Mouse (Mus musculus) kidney, embryonic 14.5 days (tissue): Measurements from ENCODE around the gene Zzz3. TPM values are rescaled to one million over a fixed set of nuclear protein-coding genes. Genes with fewer than 3 reads are reported as not detected.

Experiments
- ATAC-seq: fragments of 200-750 bp; cut with Nextera tagmentation; 2 replicates; pipeline ENCODE4 v1.8.0; 2017; ENCODE audit warnings: moderate number of reproducible peaks, mild to moderate bottlenecking, moderate TSS enrichment, moderate library complexity; ENCODE audit not compliant: low FRiP score, low TSS enrichment
- H3K27ac ChIP-seq: fragments of 300-500 bp; sonication (generic); 2 replicates; pipeline ENCODE4 v1.5.1; 2014; ENCODE audit warnings: low read depth, mild to moderate bottlenecking, low read length, moderate library complexity, mixed read lengths
- H3K27me3 ChIP-seq: fragments of 300-500 bp; sonication (generic); 2 replicates; pipeline ENCODE4 v1.6.1; 2014; ENCODE audit warnings: mild to moderate bottlenecking, low read length; ENCODE audit not compliant: control insufficient read depth, insufficient read depth
- H3K36me3 ChIP-seq: fragments of 300-500 bp; sonication (generic); 2 replicates; pipeline ENCODE4 v1.6.1; 2014; ENCODE audit warnings: low read length, mixed read lengths; ENCODE audit not compliant: control insufficient read depth, insufficient read depth
- H3K4me1 ChIP-seq: fragments of 300-500 bp; sonication (generic); 2 replicates; pipeline ENCODE4 v1.6.1; 2014; ENCODE audit warnings: low read length, mixed read lengths; ENCODE audit not compliant: control insufficient read depth, insufficient read depth
- H3K4me2 ChIP-seq: fragments of 300-500 bp; sonication (generic); replicated peaks from 2 replicates; pipeline ENCODE4 v1.6.1; 2014; ENCODE audit warnings: low read depth, mild to moderate bottlenecking, low read length
- H3K4me3 ChIP-seq: fragments of 300-500 bp; sonication (generic); 2 replicates; pipeline ENCODE4 v1.5.1; 2014; ENCODE audit warnings: mild to moderate bottlenecking, low read length
- H3K9ac ChIP-seq: fragments of 300-500 bp; sonication (generic); 2 replicates; pipeline ENCODE4 v1.6.1; 2014; ENCODE audit warnings: low read depth, mild to moderate bottlenecking, low read length, moderate library complexity
- H3K9me3 ChIP-seq: fragments of 300-500 bp; sonication (generic); 2 replicates; pipeline ENCODE4 v1.6.1; 2016; ENCODE audit warnings: low read length; ENCODE audit not compliant: control insufficient read depth
- WGBS: fragments of 180-500 bp; shearing (Covaris S2); extraction: QIAGEN DNeasy Blood & Tissue Kit; methylation state at CpG from one replicate; pipeline ENCODE4 v1.1.7; 2014; 5-methylcytosine and 5-hydroxymethylcytosine counted together
- polyA plus RNA-seq: library from polyadenylated mRNA; unstranded; fragments of >200 nt; fragmentation: Nextera tagmentation; extraction: Ambion mirVana; gene quantifications from 2 replicates; pipeline ENCODE4 v1.2.1, GENCODE M21; 2014

Zzz3 gene
- polyA plus RNA-seq, 1 experiment from 2014 or later = 70.8 TPM

DNA sequence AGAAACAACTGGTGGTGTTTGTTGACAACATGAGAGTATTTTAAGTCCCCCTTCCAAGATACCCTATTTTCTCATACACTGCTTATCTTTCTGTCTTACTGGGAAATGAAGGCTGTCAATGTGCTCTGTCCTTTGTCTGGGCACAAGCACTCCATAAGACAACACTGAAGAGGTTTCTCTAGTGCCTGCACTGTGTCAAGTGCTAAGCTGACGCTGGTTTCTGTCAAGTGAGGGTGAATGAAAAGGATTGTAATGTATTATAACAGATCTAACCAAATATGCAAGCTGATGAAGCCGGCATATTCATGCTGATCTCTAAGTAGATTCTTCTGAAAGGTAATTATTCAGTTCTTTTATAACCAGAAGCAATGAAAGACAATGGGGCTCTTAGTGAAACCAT is 98.5 kb downstream of the Zzz3 start:
- Histone ChIP-seq H3K36me3 (no peaks in the 10 kb centered on the region), H3K4me3 (no peak overlapping the region), H3K4me2 (no peak overlapping the region), H3K27me3 (no peaks in the 10 kb centered on the region), H3K9ac (no peak overlapping the region), H3K9me3 (no peaks in the 10 kb centered on the region), H3K27ac (no peak overlapping the region), H3K4me1 (peaks cover 7% of the 10 kb centered on the region; the same call in 1 of the 2 replicates)
- WGBS = 89% methylated on average over 2 of the region's 2 CpGs
- no peak for ATAC-seq

DNA sequence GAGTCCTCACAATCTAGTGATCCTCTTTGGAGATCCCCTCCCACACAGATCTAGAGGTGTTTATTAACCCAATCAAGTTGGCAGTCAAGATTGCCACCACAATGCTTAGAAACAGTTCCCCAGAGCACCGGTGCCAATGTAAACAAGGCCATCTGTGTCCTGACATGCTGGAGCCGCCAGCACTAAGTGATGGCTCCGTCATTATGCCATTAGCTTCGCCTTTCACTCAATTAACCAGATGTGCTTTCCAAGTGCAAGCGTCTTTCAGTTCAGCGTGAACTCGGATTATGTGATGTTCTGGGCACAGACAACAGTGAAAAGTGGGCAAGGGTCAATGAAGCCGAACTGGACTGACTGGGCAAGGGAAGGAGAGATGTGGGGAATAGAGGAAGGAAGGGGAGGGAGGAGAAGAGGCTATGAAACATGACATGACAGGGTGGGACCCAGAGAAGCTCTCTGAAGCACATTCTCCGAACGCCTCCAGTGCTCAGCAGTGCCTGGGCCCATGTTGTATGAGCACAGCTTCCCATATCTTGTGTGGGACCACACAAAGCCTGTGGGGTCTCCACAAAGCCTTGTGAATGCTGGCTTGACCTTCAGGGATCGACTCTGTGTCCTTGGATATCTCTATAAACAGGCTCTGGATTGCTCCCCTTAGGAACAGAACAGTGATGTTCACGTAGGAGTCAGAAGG is 99.5 kb downstream of the Zzz3 start:
- WGBS = 30% methylated on average over 12 of the region's 12 CpGs
- H3K27me3 ChIP-seq = no peaks in the 10 kb centered on the region
- H3K4me3 ChIP-seq = no peak overlapping the region
- H3K36me3 ChIP-seq = no peaks in the 10 kb centered on the region
- no peak overlapping the region for H3K27ac ChIP-seq
- ATAC-seq = no peak
- H3K9me3 ChIP-seq = no peaks in the 10 kb centered on the region
- H3K9ac ChIP-seq = no peak overlapping the region
- peaks cover 7% of the 10 kb centered on the region; the same call in 1 of the 2 replicates for H3K4me1 ChIP-seq
- no peak overlapping the region for H3K4me2 ChIP-seq

DNA sequence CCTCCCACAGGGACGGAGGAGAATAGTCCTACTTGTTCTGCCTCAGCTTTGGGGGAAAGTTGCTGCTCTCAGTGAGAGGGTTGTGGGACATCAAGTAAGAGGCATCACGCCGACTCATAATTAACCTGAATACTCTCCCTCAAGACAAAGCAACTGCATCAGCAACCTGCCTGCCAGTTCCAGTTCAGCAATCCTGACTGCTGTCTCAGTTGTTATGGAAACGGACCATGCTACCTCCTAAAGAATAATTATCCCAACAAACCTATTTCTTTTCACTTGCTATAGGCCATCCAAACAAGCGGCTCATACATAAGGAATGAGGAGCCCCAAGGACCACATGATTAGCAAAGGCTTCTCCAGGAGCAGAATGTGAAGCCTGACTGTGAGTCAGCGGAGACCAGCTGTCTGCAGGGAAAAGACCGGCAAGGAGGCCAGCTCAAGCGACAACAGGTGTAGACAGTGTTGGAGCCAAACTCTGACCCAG is 100.2 kb downstream of the Zzz3 start:
- Histone ChIP-seq H3K36me3 (no peaks in the 10 kb centered on the region), H3K9me3 (no peaks in the 10 kb centered on the region), H3K27ac (no peak overlapping the region), H3K4me2 (no peak overlapping the region), H3K27me3 (no peaks in the 10 kb centered on the region), H3K9ac (no peak overlapping the region), H3K4me1 (peaks cover 7% of the 10 kb centered on the region; the same call in 1 of the 2 replicates), H3K4me3 (no peak overlapping the region)
- 80% methylated on average over 8 of the region's 8 CpGs for WGBS
- no peak; the same call in 1 of the 2 replicates for ATAC-seq

DNA sequence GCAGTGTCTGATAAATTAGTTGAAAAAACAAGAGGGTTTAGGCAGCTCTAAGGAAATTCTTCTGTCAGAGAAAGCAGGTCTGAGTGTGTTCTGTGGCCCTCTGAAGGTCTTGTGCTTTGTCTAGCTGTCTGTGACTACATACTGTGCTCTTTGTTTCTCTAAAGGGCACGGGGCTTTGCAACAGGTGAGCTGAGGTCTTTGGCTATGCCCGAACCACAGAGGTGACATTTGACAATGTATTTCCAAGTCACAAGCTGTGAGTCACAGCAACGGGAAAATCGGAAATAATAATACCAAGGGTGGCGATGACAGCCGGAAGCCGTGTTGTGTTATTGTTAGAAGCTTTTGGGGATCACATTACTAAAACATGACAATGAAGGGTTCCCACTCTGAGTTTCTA is 101.8 kb downstream of the Zzz3 start:
- H3K4me1 ChIP-seq = peaks cover 7% of the 10 kb centered on the region; the same call in 1 of the 2 replicates
- H3K27me3 ChIP-seq = no peaks in the 10 kb centered on the region
- no peak for ATAC-seq
- no peaks in the 10 kb centered on the region for H3K36me3 ChIP-seq
- H3K4me2 ChIP-seq = no peak overlapping the region
- no peak overlapping the region for H3K4me3 ChIP-seq
- no peak overlapping the region for H3K9ac ChIP-seq
- no peak overlapping the region for H3K27ac ChIP-seq
- WGBS = 58% methylated on average over 7 of the region's 7 CpGs
- no peaks in the 10 kb centered on the region for H3K9me3 ChIP-seq

DNA sequence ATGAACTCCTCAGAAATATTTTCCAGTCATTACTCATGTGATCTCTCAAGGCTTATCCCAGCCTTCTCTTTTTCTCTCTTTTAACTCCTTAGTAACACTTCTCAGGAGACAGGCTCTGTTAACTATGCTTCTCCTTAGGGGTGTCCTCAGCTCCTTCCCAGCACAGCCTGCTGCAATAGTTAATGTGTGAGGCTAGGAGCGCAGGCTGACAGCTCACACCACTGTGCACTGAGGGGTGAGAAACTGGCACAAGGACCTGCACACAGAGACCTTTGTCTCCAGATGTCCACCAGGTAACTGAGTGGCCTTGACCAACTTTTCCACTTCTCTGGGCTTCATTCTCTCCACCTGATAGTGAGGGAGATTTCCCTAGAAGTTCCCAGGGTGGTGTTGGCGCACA is 102.6 kb downstream of the Zzz3 start:
- H3K9ac ChIP-seq = no peak overlapping the region
- H3K4me3 ChIP-seq = no peak overlapping the region
- no peaks in the 10 kb centered on the region for H3K36me3 ChIP-seq
- no peak overlapping the region for H3K4me2 ChIP-seq
- ATAC-seq = no peak
- no peaks in the 10 kb centered on the region for H3K27me3 ChIP-seq
- no peak overlapping the region for H3K27ac ChIP-seq
- H3K4me1 ChIP-seq = peaks cover 7% of the 10 kb centered on the region; the same call in 1 of the 2 replicates
- no peaks in the 10 kb centered on the region for H3K9me3 ChIP-seq
- 82% methylated on average over 2 of the region's 2 CpGs for WGBS

DNA sequence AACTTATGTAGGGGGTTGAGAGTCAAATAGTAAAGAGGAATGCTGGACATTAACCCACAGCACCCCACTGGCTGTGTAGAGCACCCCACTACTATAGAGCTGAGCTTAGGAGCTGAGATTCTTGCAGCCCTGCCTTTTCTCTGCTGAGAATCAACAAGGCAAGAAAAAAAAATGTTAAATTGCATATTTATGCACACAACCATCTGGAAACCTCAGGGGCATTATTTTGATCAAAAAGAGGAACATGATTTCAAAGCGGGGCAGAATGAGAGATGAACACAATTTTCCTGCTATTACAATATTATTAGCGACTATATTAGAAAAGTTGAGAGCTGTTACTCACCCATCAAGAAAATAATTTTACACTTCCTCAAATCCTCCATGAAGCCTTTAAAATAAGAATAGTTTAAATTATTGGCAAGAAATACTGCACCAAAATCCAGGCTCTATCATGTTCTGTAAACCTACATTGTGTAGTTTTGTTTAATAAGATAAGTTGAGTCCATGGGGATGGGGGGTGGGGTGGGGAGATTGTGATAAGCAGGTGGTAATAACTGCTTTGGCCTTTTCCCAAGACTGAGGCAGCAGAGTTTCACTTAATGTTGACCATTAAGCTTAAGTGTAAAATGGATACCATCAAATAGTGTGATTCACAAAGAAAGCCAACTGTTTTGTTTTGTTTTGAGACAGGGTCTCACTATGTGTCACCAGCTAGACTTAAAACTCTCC is 103.9 kb downstream of the Zzz3 start:
- Histone ChIP-seq H3K4me3 (no peak overlapping the region), H3K9ac (no peak overlapping the region), H3K27me3 (no peaks in the 10 kb centered on the region), H3K4me2 (no peak overlapping the region), H3K27ac (no peak overlapping the region), H3K36me3 (no peaks in the 10 kb centered on the region), H3K9me3 (no peaks in the 10 kb centered on the region), H3K4me1 (peaks cover 7% of the 10 kb centered on the region; the same call in 1 of the 2 replicates)
- no peak for ATAC-seq
- WGBS = 89% methylated on average over 2 of the region's 2 CpGs

DNA sequence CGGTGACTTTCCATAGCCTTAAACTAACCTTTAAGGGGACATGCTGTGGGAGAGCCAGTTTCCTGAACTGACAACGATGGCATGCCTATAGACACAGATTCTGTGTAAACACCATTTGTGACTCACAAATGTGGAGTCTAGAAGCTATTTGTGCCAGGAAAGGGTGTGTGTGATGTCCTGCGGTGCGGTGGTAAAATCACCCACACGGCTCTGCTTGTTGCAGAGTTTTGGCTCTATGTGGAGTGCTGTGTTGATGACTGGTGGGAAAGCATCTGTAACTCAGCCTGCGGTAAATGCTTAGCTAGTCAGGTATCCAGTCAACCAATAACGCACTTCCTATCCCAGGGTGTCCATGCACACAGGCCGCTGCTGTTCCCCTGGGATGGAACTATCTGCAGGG is 112.6 kb downstream of the Zzz3 start:
- 75% methylated on average over 8 of the region's 8 CpGs for WGBS
- H3K27ac ChIP-seq = no peak overlapping the region
- H3K36me3 ChIP-seq = no peaks in the 10 kb centered on the region
- no peaks in the 10 kb centered on the region for H3K9me3 ChIP-seq
- no peak overlapping the region for H3K4me2 ChIP-seq
- H3K4me1 ChIP-seq = no peaks in the 10 kb centered on the region
- H3K27me3 ChIP-seq = no peaks in the 10 kb centered on the region
- ATAC-seq = no peak
- no peak overlapping the region for H3K4me3 ChIP-seq
- H3K9ac ChIP-seq = no peak overlapping the region

DNA sequence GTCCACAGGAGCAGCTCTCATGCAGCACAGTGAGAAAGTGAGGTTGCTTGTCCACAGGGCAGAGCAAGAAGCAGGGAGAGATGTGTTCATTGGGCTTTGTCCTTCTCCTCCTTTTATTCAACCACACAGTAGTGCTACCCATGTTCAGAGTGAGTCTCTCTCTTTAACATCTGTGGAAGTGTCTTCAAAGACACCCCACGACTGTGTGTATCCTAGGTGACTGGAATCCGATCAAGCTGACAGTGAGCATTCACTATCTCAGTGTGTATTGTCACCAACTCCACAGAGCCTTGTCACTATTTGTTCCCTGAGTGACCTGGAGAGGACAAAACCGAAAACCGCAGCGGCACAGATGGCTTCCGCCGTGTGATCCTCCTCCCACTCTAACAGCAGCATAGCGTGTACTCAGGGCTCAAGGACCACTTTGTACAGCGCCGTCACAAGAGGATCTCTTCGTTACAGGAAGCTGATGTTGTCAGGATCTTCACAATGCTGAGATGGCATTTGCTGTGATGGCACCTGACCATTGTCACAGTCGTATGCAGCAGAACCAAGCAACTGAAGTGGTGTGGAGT is 113.2 kb downstream of the Zzz3 start:
- H3K9me3 ChIP-seq = no peaks in the 10 kb centered on the region
- H3K4me3 ChIP-seq = no peak overlapping the region
- no peak overlapping the region for H3K9ac ChIP-seq
- H3K4me1 ChIP-seq = no peaks in the 10 kb centered on the region
- 85% methylated on average over 12 of the region's 12 CpGs for WGBS
- no peak overlapping the region for H3K4me2 ChIP-seq
- H3K27me3 ChIP-seq = no peaks in the 10 kb centered on the region
- H3K36me3 ChIP-seq = no peaks in the 10 kb centered on the region
- ATAC-seq = no peak
- no peak overlapping the region for H3K27ac ChIP-seq

DNA sequence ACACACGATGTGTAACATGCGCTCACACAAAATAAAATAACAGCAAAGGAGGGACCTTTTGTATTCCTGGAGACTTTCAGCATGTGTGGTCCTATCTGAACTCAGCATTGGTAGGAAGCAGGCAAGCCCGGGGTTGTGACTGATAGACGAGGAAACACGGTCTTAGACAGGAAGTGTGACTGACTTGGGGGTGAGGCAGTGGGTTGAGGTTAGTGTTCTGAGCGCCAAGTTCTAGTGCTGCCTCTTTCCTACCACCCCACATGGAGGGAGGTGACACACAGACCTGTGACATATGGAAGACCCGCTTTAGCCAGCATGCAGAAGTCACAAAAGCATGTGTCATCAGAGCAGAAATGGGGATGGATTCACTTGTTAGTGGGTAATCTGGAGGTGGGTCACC is 114.0 kb downstream of the Zzz3 start:
- Histone ChIP-seq H3K27ac (no peak overlapping the region), H3K9ac (no peak overlapping the region), H3K4me1 (0 out of 2 replicates have a peak, but pooled peaks cover 3% of the 10 kb centered on the region), H3K9me3 (no peaks in the 10 kb centered on the region), H3K4me2 (no peak overlapping the region), H3K4me3 (no peak overlapping the region), H3K36me3 (no peaks in the 10 kb centered on the region), H3K27me3 (no peaks in the 10 kb centered on the region)
- 85% methylated on average over 7 of the region's 7 CpGs for WGBS
- ATAC-seq = no peak
